Mouse (Mus musculus) cortical plate, adult 2 months (tissue): ENCODE data around the gene Gm10644. TPM values are rescaled to one million over a fixed set of nuclear protein-coding genes. Genes with fewer than 3 reads are reported as not detected.

Experiments
- H3K27ac ChIP-seq: fragments of 200-500 bp; 2 replicates; pipeline ENCODE4 v1.5.1; 2012; ENCODE audit warnings: low read length, control low read depth, inconsistent platforms; ENCODE audit not compliant: insufficient read depth
- H3K4me1 ChIP-seq: fragments of 200-500 bp; 2 replicates; pipeline ENCODE4 v1.6.1; 2011; ENCODE audit warnings: low read length; ENCODE audit not compliant: control insufficient read depth, insufficient read depth
- H3K4me3 ChIP-seq: fragments of 200-500 bp; 2 replicates; pipeline ENCODE4 v1.5.1; 2011; ENCODE audit warnings: mild to moderate bottlenecking, low read length, control low read depth; ENCODE audit not compliant: insufficient read depth
- CTCF ChIP-seq: fragments of 200-500 bp; IDR thresholded peaks from 2 replicates; pipeline ENCODE4 v1.5.1; 2011; ENCODE audit warnings: mild to moderate bottlenecking, control low read depth, low read length; ENCODE audit not compliant: insufficient read depth; ENCODE audit errors: extremely low read depth
- POLR2A ChIP-seq: fragments of 200-500 bp; IDR thresholded peaks from 2 replicates; pipeline ENCODE4 v1.6.1; 2011; ENCODE audit warnings: mild to moderate bottlenecking, low read length, control low read depth; ENCODE audit not compliant: insufficient read depth; ENCODE audit errors: extremely low read depth
- polyA plus RNA-seq: library from polyadenylated mRNA; depleted of rRNA; stranded (reverse); fragments of >200 nt; gene quantifications from 2 replicates; pipeline ENCODE4 v1.2.3, GENCODE M21; 2012

Gene Gm10644
- polyA plus RNA-seq, 1 experiment = 0.52 TPM

DNA sequence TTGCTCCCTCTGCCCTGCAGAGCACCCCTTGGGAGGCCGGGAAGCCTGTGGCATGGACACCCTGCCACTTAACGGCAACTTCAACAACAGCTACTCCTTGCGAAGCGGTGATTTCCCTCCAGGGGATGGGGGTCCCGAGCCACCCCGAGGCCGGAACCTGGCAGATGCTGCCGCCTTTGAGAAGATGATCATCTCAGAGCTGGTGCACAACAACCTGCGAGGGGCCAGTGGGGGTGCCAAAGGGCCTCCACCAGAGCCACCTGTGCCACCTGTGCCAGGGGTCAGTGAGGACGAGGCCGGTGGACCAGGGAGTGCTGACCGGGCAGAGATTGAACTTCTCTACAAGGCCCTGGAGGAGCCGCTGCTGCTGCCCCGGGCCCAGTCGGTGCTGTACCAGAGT lies 16.7 kb downstream of the Gm10644 start:
- TF ChIP-seq CTCF (no peak), POLR2A (no peak)
- peaks cover 4% of the 10 kb centered on the region; the same call in 1 of the 2 replicates for H3K4me1 ChIP-seq
- H3K4me3 ChIP-seq = no peak overlapping the region
- H3K27ac ChIP-seq = no peak overlapping the region

DNA sequence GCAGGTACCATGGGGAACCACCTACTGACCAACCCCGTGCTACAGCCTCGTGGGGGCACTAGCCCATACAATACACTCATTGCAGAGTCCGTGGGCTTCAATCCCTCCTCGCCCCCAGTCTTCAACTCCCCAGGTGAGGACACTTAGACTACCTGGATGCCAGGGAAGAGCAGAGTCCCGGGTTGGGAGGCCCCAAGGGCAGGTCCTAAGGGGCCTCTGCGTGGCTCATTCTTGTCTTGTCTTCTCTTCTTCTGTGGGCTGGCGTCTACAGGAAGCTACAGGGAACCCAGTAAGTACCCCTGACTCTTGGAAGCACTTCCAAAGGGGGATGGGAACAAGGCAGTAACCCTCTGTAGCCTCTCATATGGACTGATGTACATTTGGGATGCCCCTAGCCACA lies 17.4 kb downstream of the Gm10644 start:
- TF ChIP-seq POLR2A = no peak
- no peak for TF ChIP-seq CTCF
- H3K4me3 ChIP-seq = no peak overlapping the region

DNA sequence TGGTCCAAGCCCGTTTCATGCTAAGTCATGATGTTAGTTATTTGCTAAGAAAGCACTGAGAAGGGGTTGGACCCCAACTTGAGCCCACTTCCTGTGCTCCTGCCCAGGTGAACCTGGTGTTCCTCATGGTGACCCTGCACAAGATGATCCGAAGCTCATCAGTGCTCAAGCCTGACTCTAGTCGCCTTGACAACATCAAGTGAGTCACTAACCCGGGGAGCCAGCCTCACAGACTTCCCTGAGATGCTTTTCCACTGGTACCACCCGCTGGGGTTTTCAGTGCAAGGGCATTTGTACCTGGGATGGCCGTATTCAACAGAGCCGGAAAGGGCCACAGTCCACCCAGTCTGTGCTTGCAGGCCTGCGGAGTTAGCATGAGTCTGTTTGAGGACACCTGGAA lies 19.6 kb downstream of the Gm10644 start:
- no peak overlapping the region for H3K27ac ChIP-seq
- TF ChIP-seq CTCF (no peak), POLR2A (no peak)
- no peaks in the 10 kb centered on the region for H3K4me1 ChIP-seq
- H3K4me3 ChIP-seq = no peak overlapping the region

More for the DNA sequence above, 17.4 kb downstream of the Gm10644 start:
- no peak overlapping the region for H3K27ac ChIP-seq
- peaks cover 3% of the 10 kb centered on the region; the same call in 1 of the 2 replicates for H3K4me1 ChIP-seq

DNA sequence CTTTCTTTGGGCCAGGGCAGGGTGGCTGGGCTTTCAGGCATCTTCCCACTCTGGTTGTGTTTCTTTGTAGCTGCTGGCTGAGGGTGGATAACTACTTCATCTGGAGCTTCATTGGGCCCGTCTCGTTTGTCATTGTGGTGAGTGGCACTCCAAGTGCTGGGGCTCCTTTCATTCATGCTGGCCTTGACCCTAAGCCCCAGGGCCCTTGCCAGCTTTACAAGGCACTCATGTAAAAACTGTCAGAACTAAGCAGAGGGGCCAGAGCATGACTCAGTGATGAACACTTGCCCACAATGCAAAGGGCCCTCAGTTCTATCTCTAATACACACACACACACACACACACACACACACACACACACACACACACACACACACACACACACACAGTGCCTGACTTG lies 20.0 kb downstream of the Gm10644 start:
- no peaks in the 10 kb centered on the region for H3K4me1 ChIP-seq
- TF ChIP-seq POLR2A = no peak
- TF ChIP-seq CTCF = no peak
- no peak overlapping the region for H3K4me3 ChIP-seq
- H3K27ac ChIP-seq = no peak overlapping the region

DNA sequence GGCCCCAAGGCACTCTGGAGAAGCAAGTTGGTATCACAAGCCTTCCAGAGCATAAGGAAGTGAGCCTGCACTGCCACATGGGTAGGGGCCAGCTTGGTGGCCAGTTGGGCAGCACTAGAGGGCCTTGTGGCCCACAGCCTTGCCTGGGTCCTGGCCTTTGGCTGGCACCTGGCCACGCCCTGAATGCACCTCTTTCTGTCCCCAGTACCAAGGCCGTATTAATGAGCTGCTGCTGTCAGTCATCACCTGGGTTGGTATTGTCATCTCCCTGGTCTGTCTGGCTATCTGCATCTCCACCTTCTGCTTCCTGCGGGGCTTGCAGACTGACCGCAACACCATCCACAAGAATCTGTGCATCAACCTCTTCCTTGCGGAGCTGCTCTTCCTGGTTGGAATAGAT lies 20.8 kb downstream of the Gm10644 start:
- no peak for TF ChIP-seq CTCF
- no peak for TF ChIP-seq POLR2A
- Histone ChIP-seq H3K27ac (no peak overlapping the region), H3K4me1 (no peaks in the 10 kb centered on the region), H3K4me3 (no peak overlapping the region)

DNA sequence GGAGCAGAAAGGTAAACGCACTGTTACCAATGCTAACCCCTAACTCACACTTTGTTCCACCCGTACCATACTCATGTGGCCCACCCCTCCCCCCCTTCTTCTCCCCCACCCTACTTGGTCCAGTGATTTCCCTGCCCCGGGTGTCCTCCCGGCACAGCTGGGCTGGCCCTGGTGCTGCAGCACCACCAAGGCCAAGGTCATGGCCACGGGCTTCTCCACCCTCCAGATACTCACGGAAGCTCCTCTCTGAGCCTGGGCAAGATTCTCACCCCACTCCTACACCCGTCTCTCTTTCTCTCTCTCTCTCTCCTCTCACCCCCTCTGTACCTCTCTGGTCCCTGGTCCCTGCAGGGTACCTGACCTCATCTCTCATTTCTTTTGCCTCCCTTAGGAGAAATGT lies 28.7 kb downstream of the Gm10644 start:
- TF ChIP-seq CTCF (no peak), POLR2A (no peak)
- Histone ChIP-seq H3K27ac (no peak overlapping the region), H3K4me1 (peaks cover 2% of the 10 kb centered on the region; the same call in 1 of the 2 replicates), H3K4me3 (no peak overlapping the region)

DNA sequence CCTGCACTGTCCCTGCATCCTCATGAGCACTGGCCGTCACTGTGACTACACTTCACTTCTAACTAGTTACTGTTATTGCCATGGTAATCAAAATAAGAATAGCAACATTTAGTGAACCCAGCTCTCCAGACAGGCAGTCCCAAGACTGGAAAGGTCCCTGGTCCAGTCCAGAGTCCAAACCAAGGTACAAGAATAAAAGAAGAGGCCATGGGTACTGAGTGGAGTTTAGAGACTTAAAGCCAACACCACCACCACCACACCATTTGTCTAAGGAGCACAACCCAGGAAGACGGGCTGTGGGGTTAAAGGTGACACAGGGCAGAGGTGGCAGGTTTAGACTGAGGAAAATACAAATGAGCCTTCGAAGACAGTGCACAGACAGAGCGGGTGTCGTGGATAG lies 30.4 kb downstream of the Gm10644 start:
- TF ChIP-seq CTCF = no peak
- TF ChIP-seq POLR2A = no peak
- Histone ChIP-seq H3K4me3 (no peak overlapping the region), H3K27ac (no peak overlapping the region), H3K4me1 (peaks cover 2% of the 10 kb centered on the region; the same call in 1 of the 2 replicates)

DNA sequence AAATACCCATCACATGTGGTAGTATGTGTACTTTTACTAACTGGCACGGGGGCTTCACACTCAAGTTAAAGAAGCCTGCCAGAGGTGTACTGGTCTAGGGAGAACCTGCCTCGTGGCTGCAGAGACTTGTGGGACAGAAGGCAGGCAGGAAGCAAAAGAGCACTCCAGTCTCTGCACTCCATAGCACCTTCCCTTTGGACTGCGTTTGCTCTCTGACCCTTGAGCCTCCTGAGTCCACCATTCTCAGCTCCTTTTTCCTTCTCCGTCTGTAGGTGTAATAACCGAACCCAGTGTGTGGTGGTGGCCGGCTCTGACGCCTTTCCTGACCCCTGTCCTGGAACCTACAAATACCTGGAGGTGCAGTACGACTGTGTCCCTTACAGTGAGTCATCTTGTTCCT lies 32.3 kb downstream of the Gm10644 start:
- Histone ChIP-seq H3K4me1 (peaks cover 2% of the 10 kb centered on the region; the same call in 1 of the 2 replicates), H3K27ac (no peak overlapping the region), H3K4me3 (no peak overlapping the region)
- TF ChIP-seq POLR2A (no peak), CTCF (no peak)

DNA sequence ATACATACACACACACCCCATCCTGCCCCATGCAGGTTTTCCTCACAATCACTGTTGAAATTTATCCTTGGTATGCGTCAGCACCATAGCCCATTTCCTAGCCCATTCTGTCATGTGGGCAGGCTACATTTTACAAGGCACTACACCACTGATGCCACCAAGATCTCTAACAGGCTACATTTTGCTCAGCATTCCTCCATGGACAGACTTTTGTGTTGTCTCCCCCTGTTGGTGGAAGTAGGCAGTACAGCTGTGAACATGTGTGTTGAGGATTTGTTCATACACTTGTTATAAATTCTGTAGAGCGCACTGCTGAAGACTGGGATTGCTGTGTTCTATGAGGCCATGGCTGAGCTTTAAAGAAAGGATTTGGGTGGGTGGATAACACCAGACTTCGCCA lies 33.4 kb downstream of the Gm10644 start:
- no peak overlapping the region for H3K4me3 ChIP-seq
- TF ChIP-seq POLR2A (no peak), CTCF (peak; percentile 87)
- peaks cover 8% of the 10 kb centered on the region for H3K4me1 ChIP-seq
- H3K27ac ChIP-seq = no peak overlapping the region

DNA sequence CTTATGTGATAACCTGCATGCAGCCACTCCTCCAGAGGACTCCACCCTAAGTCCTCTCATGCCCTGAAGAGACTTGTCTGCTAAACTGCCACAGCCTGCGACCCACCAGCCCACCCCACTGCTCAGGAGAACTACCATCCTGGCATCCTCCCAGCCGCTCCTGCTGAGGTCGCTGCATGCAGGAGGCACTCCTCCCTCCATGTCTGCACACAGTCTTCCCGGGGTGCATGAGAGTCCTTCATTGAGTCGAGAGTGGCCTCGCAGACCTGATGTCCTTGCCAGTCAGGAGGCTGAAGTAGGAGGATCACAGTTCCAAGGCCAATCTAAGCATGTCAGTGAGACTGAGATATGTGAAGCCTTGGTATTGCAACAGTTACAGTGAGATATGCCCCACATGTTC lies 37.4 kb downstream of the Gm10644 start:
- TF ChIP-seq CTCF (no peak), POLR2A (no peak)
- no peak overlapping the region for H3K4me3 ChIP-seq
- no peak overlapping the region for H3K27ac ChIP-seq
- H3K4me1 ChIP-seq = peaks cover 23% of the 10 kb centered on the region
